Mouse (Mus musculus) adrenal gland, adult (tissue): ENCODE measurements at regions not wholly inside any gene's neighbourhood (a gene's known extent, or its start where the extent isn't known, plus 50 kb on each side); places are given as distances from the start of the nearest gene placed in this dataset.

Source experiments
- DNase-seq, 2 experiments: peaks; one replicate each; pipeline ENCODE4 v3.0.0; 2022 to 2023; ENCODE audit warnings: low spot score in 1 of 2; ENCODE audit not compliant: inconsistent age in 2 of 2

- peak in 1 of 2 experiments; percentile 39 for DNase-seq
Measured at GRCm38 (mm10) chr9:61168931-61169330, 203.2 kb upstream of the Tle3 start.

- peak; percentile 67 to 82 for DNase-seq
Measured at GRCm38 (mm10) chr9:61169506-61170090, 202.6 kb upstream of the Tle3 start.

DNA sequence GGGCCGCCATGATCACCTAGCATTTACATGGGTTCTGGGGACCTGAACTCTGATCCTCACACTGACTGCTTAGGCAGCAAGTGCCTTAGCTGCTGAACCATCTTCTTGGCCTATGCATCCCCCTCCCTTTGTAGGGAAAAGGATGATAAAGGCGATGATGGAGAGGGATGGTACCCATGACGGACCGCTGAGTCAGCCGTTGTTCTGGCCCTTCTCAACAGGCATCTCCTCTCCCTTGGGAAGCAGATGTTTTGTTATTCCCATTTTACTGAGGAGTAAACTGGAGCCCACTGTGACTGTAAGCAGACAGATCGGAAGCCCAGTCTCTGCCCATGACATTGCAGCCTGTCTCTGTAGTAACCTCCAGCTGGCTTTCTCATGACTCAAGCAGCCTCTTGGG, 201.2 kb upstream of the Tle3 start:
- peak in 1 of 2 experiments; percentile 35 for DNase-seq

DNA sequence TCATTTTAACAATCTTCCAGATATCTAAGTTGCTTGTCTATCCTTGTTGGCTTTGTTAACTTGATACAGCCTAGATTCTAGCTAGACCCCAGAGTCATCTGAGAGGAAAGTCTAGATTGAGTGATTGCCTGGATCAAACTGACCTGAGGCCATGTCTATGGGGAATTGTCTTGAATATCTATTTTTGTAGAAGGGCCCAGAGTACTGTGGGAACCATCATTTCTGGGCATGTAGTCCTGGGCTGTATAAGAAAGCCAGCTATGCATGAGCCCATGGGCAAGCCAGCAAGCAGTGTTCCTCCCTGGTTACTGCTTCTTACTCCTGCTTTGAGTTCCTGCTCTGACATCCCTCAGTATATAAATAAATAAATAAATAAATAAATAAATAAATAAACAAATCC, 199.7 kb upstream of the Tle3 start:
- no peak for DNase-seq

GRCm38 (mm10) chr9:61173548-61173947, 198.6 kb upstream of the Tle3 start:
- DNase-seq = no peak

GRCm38 (mm10) chr9:61175381-61175780, 196.8 kb upstream of the Tle3 start:
- no peak for DNase-seq

GRCm38 (mm10) chr9:61176856-61177255, 195.3 kb upstream of the Tle3 start:
- DNase-seq = no peak

GRCm38 (mm10) chr9:61186541-61187420, 185.4 kb upstream of the Tle3 start:
- DNase-seq = no peak

GRCm38 (mm10) chr9:61187713-61188399, 184.3 kb upstream of the Tle3 start:
- no peak for DNase-seq

- no peak for DNase-seq
Measured at GRCm38 (mm10) chr9:61189295-61189694, 182.9 kb upstream of the Tle3 start.

- DNase-seq = peak; percentile 74 to 82
Measured at GRCm38 (mm10) chr9:61199077-61199753, 173.0 kb upstream of the Tle3 start.

- DNase-seq = peak in 1 of 2 experiments; percentile 44
Measured at GRCm38 (mm10) chr9:61199891-61200290, 172.3 kb upstream of the Tle3 start.

- peak; percentile 45 to 72 for DNase-seq
Measured at GRCm38 (mm10) chr9:61200295-61200955, 171.7 kb upstream of the Tle3 start.

- DNase-seq = no peak
Measured at GRCm38 (mm10) chr9:61205049-61205448, 167.1 kb upstream of the Tle3 start.

- DNase-seq = no peak
Measured at GRCm38 (mm10) chr9:61206725-61207365, 165.3 kb upstream of the Tle3 start.

DNA sequence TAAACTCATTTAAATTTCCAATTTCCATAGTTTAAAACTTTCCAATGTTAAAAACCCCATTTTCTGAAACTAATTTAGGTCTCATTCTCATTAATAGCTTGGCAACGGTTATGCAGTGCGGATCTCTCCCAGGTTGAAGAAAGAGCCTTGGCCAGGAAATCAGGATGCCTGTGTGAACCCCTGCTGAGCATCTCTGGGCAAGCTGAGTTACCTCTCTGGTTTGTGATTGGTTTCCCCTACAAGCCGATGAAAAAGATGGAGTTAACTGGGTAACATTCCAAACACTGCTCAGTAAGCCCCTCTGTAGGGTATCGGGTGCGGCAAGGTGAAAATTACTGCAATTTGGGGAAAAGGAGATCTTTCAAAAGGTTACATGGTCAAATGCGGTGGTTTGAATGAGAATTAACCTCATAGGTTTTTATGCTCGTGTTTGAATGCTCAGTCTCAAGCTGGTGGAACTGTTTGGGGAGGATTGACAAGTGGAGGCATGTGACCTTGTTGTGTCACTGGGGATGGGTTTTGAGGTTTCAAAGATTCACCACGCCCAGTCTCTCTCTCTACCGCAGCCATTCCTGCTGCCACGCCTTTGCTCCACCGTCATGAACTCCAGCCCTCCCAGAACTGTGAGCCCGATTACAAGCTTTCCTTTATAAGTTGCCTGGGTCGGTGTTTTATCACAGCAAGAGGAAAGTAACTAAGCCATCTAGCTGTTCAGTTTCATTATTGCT, 164.6 kb upstream of the Tle3 start:
- DNase-seq = no peak

DNA sequence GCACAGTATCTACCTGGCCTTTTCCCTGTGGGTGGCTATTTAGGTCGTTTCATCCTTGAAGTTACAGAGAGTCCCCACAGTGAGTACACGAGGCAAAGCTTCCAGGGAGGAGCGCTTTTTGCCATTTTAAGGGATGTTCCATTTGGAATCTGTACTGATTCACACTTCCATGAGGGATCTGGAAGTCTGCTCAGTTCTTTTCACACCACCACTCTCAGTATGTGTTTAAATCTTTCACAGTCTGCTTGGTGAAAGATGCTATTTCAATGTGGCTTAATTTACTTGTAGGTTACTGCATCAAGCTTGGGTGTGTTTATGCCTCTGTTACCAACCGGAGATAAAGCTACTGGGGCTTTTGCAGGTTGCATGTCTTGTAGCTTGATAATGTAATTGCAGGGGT, 160.5 kb upstream of the Tle3 start:
- DNase-seq = no peak

DNA sequence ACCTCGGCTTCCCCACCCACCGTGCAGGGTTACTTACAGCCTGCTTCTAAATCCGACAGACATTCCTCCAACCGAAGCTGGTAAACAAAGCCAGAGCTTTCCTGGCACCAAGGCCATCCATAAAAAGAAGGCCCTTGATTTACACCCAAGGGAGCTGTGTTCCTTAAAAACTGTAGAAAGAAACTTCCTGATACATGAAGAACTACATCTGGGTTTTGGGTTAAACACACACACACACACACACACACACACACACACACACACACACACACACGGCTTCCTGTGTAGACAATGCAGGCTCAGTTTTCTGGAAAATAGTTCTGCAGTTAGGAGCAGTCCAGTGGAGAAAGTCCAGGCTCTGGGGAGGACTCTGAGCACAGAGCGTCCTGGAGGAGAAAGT, 157.2 kb upstream of the Tle3 start:
- DNase-seq = peak in 1 of 2 experiments; percentile 59

DNA sequence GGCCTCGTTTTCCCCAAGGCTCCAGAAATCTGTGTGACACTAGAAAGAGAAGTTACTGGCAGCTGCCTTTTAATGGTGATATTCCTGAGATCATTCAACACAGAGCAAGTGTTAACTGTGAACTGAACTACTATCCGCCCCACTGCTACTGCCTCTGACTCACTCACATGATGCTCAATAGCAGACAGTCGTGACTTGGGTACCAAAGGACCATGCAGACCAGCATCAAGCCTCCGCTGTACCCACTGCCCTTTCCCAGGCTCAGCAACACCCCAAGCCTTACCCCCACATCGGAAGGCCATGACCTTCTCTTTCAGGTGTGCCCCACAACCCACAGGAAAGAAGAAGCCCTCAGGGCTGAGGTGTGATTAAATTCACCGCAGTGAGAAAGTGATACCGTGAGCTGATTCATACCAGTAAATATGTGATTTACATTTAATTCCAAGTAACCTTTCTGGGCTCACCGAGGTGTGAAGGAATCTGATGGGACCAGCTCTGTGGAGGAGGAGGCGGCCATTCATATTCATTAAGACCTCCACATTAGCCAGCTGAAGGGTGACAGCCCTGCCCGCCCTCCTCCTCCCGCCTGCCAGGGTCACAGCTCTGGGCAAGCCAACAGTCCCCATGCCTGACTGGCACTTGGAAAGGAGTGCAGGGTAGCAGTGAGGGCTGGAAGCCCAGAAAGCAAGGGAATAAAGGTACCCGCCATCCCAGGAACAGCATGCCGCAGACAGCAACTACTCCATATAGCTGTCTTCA, 156.0 kb upstream of the Tle3 start:
- DNase-seq = no peak
